Mouse (Mus musculus): ENCODE measurements at regions not wholly inside any gene's neighbourhood (a gene's known extent, or its start where the extent isn't known, plus 50 kb on each side); places are given as distances from the start of the nearest gene placed in this dataset.

- Histone ChIP-seq H3K27me3 (ENCODE audit: control insufficient read depth, insufficient read depth, insufficient read length) (no peaks in the 10 kb centered on the region), H3ac (ENCODE audit: control insufficient read depth, insufficient read length) (no peak overlapping the region), H3K36me3 (ENCODE audit: control insufficient read depth, insufficient read depth) (no peaks in the 10 kb centered on the region), H3K4me3 (no peak overlapping the region), H3K4me2 (ENCODE audit: low read depth) (no peak overlapping the region), H3K79me2 (ENCODE audit: control insufficient read depth, insufficient read depth) (no peaks in the 10 kb centered on the region)
- TF ChIP-seq REST (IDR thresholded peaks at IDR 0.05; ENCODE audit: insufficient read depth, insufficient read length) (no peak), MYOG (IDR thresholded peaks at IDR 0.05; ENCODE audit: control insufficient read depth in 1 of 3, insufficient read depth in 1 of 3, insufficient read length in 2 of 3, low read depth in 2 of 3) (no peak)
Observed at GRCm38 (mm10) chr3:37825602-37826001, 101.3 kb upstream of the Gm5148 start.

DNA sequence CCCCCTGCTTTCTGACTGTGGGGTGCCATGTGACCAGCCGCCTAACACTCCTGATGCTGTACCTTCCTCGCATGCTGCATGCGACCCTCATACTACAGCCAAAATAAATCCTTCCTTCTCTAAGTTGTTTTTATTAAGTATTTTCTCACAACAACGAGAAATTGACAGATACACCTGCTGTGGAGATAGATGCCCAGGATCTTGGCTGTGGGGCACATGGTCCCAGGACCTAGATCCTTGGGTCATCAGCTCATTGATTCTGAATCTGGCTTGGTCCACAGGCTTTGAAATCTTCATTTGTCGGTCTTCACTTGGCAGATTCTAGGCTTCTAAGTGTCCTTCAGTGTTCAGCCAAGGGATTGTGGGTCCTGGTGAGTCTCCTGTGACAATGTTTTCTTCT is 100.4 kb upstream of the Gm5148 start:
- H3K79me2 ChIP-seq (ENCODE audit: control insufficient read depth, insufficient read depth) = no peaks in the 10 kb centered on the region
- H3K36me3 ChIP-seq (ENCODE audit: control insufficient read depth, insufficient read depth) = no peaks in the 10 kb centered on the region
- H3K27me3 ChIP-seq (ENCODE audit: control insufficient read depth, insufficient read depth, insufficient read length) = no peaks in the 10 kb centered on the region
- no peak overlapping the region for H3K4me3 ChIP-seq
- H3K4me2 ChIP-seq (ENCODE audit: low read depth) = no peak overlapping the region
- H3ac ChIP-seq (ENCODE audit: control insufficient read depth, insufficient read length) = no peak overlapping the region
- TF ChIP-seq MYOD1 (IDR thresholded peaks at IDR 0.05; ENCODE audit: control insufficient read depth in 1 of 3, insufficient read length in 2 of 3, low read depth in 2 of 3) (no peak), POLR2AphosphoS2 (IDR thresholded peaks at IDR 0.05; ENCODE audit: insufficient read length, low read depth) (no peak), POLR2A (IDR thresholded peaks at IDR 0.05; ENCODE audit: insufficient read length, low read depth) (no peak), SRF (IDR thresholded peaks at IDR 0.05; ENCODE audit: control insufficient read depth, insufficient read length, low read depth) (no peak), REST (IDR thresholded peaks at IDR 0.05; ENCODE audit: insufficient read depth, insufficient read length) (no peak), CEBPB (IDR thresholded peaks at IDR 0.05; ENCODE audit: insufficient read depth, poor library complexity, severe bottlenecking) (no peak), E2F4 (IDR thresholded peaks at IDR 0.05; ENCODE audit: insufficient read depth) (no peak), MAX (IDR thresholded peaks at IDR 0.05; ENCODE audit: low read depth) (no peak), TCF12 (IDR thresholded peaks at IDR 0.05; ENCODE audit: insufficient read depth, poor library complexity, severe bottlenecking) (no peak), USF1 (IDR thresholded peaks at IDR 0.05; ENCODE audit: low read depth) (no peak), TCF3 (IDR thresholded peaks at IDR 0.05; ENCODE audit: insufficient read length, low read depth) (no peak), MYOG (IDR thresholded peaks at IDR 0.05; ENCODE audit: control insufficient read depth in 1 of 3, insufficient read depth in 1 of 3, insufficient read length in 2 of 3, low read depth in 2 of 3) (no peak)

GRCm38 (mm10) chr3:37819503-37819902 is 95.2 kb upstream of the Gm5148 start:
- Histone ChIP-seq H3ac (ENCODE audit: control insufficient read depth, insufficient read length) (no peak overlapping the region), H3K4me3 (no peak overlapping the region), H3K79me2 (ENCODE audit: control insufficient read depth, insufficient read depth) (no peaks in the 10 kb centered on the region), H3K4me2 (ENCODE audit: low read depth) (no peak overlapping the region), H3K27me3 (ENCODE audit: control insufficient read depth, insufficient read depth, insufficient read length) (no peaks in the 10 kb centered on the region), H3K36me3 (ENCODE audit: control insufficient read depth, insufficient read depth) (no peaks in the 10 kb centered on the region)
- TF ChIP-seq USF1 (IDR thresholded peaks at IDR 0.05; ENCODE audit: low read depth) (no peak), CEBPB (IDR thresholded peaks at IDR 0.05; ENCODE audit: insufficient read depth, poor library complexity, severe bottlenecking) (no peak), E2F4 (IDR thresholded peaks at IDR 0.05; ENCODE audit: insufficient read depth) (no peak), POLR2AphosphoS2 (IDR thresholded peaks at IDR 0.05; ENCODE audit: insufficient read length, low read depth) (no peak), POLR2A (IDR thresholded peaks at IDR 0.05; ENCODE audit: insufficient read length, low read depth) (no peak), MAX (IDR thresholded peaks at IDR 0.05; ENCODE audit: low read depth) (no peak), TCF3 (IDR thresholded peaks at IDR 0.05; ENCODE audit: insufficient read length, low read depth) (no peak), MYOD1 (IDR thresholded peaks at IDR 0.05; ENCODE audit: control insufficient read depth in 1 of 3, insufficient read length in 2 of 3, low read depth in 2 of 3) (no peak), TCF12 (IDR thresholded peaks at IDR 0.05; ENCODE audit: insufficient read depth, poor library complexity, severe bottlenecking) (no peak), REST (IDR thresholded peaks at IDR 0.05; ENCODE audit: insufficient read depth, insufficient read length) (no peak)

DNA sequence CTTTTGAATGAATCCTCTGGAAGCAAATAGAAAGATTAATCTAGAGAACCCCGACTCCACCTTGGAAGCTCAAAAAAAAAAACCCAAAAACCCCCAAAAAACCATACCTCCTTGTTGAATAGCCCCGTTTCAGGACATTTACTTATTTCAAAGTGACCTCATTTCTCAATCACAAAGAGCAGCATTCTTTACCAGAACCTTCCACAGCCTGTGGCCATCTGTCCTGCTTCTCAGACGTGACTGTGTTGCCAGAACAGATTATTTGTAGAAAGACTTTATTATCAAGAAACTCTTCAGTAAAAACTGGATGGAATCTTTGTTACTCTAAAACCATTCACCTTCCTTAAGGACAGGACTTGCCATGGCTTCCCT is 93.1 kb upstream of the Gm5148 start:
- no peaks in the 10 kb centered on the region for H3K79me2 ChIP-seq (ENCODE audit: control insufficient read depth, insufficient read depth)
- no peak overlapping the region for H3K4me3 ChIP-seq
- no peaks in the 10 kb centered on the region for H3K27me3 ChIP-seq (ENCODE audit: control insufficient read depth, insufficient read depth, insufficient read length)
- no peaks in the 10 kb centered on the region for H3K36me3 ChIP-seq (ENCODE audit: control insufficient read depth, insufficient read depth)
- no peak overlapping the region for H3ac ChIP-seq (ENCODE audit: control insufficient read depth, insufficient read length)
- no peak overlapping the region for H3K4me2 ChIP-seq (ENCODE audit: low read depth)
- TF ChIP-seq TCF12 (IDR thresholded peaks at IDR 0.05; ENCODE audit: insufficient read depth, poor library complexity, severe bottlenecking) (no peak), MAX (IDR thresholded peaks at IDR 0.05; ENCODE audit: low read depth) (no peak), MYOG (IDR thresholded peaks at IDR 0.05; ENCODE audit: control insufficient read depth in 1 of 3, insufficient read depth in 1 of 3, insufficient read length in 2 of 3, low read depth in 2 of 3) (no peak), POLR2A (IDR thresholded peaks at IDR 0.05; ENCODE audit: insufficient read length, low read depth) (no peak), TCF3 (IDR thresholded peaks at IDR 0.05; ENCODE audit: insufficient read length, low read depth) (no peak), REST (IDR thresholded peaks at IDR 0.05; ENCODE audit: insufficient read depth, insufficient read length) (no peak), MYOD1 (IDR thresholded peaks at IDR 0.05; ENCODE audit: control insufficient read depth in 1 of 3, insufficient read length in 2 of 3, low read depth in 2 of 3) (no peak), USF1 (IDR thresholded peaks at IDR 0.05; ENCODE audit: low read depth) (no peak), CEBPB (IDR thresholded peaks at IDR 0.05; ENCODE audit: insufficient read depth, poor library complexity, severe bottlenecking) (no peak), E2F4 (IDR thresholded peaks at IDR 0.05; ENCODE audit: insufficient read depth) (no peak), SRF (IDR thresholded peaks at IDR 0.05; ENCODE audit: control insufficient read depth, insufficient read length, low read depth) (no peak), POLR2AphosphoS2 (IDR thresholded peaks at IDR 0.05; ENCODE audit: insufficient read length, low read depth) (no peak)

DNA sequence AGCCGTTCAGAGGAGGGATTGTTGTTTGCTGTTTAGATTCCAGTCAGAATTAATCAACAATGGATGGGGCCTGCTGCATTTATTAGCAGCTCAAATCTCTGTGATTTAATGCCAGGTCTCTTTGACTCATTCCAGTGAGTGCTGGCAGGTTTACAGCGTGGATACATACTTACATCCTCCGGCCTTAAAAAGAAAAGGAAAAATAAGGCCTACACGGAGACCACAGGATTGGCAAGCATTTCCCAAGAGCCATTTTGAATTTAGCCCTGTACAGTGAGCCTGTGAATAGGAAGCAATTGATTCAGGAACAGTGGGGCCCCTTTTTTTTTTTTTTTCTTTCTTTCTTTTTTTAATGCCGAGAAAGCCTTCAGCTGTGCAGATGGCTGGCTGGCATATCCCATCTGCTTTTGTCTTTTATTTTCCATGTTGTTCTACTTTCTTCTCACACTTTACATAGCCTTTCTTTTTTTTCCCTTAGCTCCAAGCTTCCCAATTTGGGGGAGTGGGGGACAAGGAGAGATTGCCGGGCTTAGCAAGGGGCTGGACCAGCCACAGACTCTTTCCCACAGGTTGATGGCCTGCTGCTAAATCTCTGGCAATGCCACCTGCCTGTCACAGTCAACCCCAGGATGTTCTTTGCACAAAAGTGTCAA is 92.6 kb upstream of the Gm5148 start:
- Histone ChIP-seq H3ac (ENCODE audit: control insufficient read depth, insufficient read length) (no peak overlapping the region), H3K27me3 (ENCODE audit: control insufficient read depth, insufficient read depth, insufficient read length) (no peaks in the 10 kb centered on the region), H3K36me3 (ENCODE audit: control insufficient read depth, insufficient read depth) (no peaks in the 10 kb centered on the region), H3K4me3 (no peak overlapping the region), H3K79me2 (ENCODE audit: control insufficient read depth, insufficient read depth) (no peaks in the 10 kb centered on the region), H3K4me2 (ENCODE audit: low read depth) (no peak overlapping the region)
- no peak for TF ChIP-seq REST (IDR thresholded peaks at IDR 0.05; ENCODE audit: insufficient read depth, insufficient read length)

Data from myocyte (in vitro differentiated cells).